Mouse (Mus musculus) heart, postnatal 10 days (tissue): Measurements from ENCODE around the gene Samd14. TPM values are rescaled to one million over a fixed set of nuclear protein-coding genes. Genes with fewer than 3 reads are reported as not detected.

Source experiments
- DNase-seq, 2 experiments: peaks; one replicate each; pipeline ENCODE4 v3.0.0; 2021
- intact Hi-C: fragments of 180-260 bp; cut with DNase I; formaldehyde crosslinking; loops from one replicate; pipeline ENCODE4 v1.15.1; 2025
- total RNA-seq, 2 experiments: library from RNA; stranded (reverse); gene quantifications; 2 replicates each; pipeline ENCODE4 v1.2.3; 2021

Samd14 gene
- total RNA-seq, 2 experiments from 2014 or later = 4.1 to 5.9 TPM

DNA sequence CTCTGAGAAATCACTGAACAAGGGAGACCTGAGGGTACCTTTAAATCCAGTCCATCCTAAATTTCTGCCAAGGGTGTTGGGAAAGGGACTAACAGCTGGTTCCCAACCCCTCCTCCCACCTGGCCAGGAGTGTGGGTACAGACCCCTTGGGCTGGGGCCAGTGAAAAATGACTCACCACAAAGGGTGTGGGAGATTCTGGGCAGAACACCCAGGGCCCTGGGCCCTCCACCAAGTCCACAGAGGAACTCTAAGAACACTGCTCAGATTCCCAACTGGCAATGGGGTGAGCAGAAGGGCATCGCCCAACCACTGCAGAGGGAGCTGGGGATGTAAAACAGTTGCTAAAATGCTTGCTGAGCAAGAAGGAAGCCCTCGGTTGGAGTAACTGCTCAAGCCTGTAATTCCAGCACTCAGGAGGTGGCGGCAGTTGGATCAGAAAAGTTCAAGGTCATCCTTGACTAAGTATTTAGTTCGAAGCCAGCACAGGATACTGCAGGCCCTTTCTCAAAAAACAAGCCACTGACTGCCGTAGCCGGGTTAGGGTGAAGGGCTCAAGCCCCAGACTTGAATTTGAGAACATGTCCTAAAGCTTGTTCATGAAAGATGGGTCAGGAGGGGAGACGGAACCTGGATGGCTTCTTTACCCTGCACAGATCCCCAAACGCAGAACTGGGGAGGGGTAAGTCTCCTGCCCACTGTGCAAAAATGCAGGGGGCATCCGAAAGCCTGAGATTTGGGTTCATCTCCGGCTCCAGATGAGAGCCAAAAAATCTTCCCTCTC lies 20.7 kb upstream of the Samd14 start:
- DNase-seq = peak; percentile 54 to 67

GRCm38 (mm10) chr11:94989562-94990017 lies 20.1 kb upstream of the Samd14 start:
- peak; percentile 91 for DNase-seq
- intact Hi-C loops = loop anchor here (1.0 kb wide), 1 partner anchor 10 kb away; no protein-coding TSS in a partner anchor

More for the DNA sequence above, 20.7 kb upstream of the Samd14 start:
- intact Hi-C loops = loop anchor here (1.0 kb wide), 1 partner anchor 10 kb away; no protein-coding TSS in a partner anchor

GRCm38 (mm10) chr11:94990102-94990748 lies 19.5 kb upstream of the Samd14 start:
- no peak for DNase-seq
- intact Hi-C loops = no loop called here

GRCm38 (mm10) chr11:94990749-94991577 lies 18.7 kb upstream of the Samd14 start, which contains the start of gene Ppp1r9b:
TSS of gene Ppp1r9b (plus strand) at chr11:94991035.
- peak; percentile 96 for DNase-seq
- intact Hi-C loops = no loop called here

DNA sequence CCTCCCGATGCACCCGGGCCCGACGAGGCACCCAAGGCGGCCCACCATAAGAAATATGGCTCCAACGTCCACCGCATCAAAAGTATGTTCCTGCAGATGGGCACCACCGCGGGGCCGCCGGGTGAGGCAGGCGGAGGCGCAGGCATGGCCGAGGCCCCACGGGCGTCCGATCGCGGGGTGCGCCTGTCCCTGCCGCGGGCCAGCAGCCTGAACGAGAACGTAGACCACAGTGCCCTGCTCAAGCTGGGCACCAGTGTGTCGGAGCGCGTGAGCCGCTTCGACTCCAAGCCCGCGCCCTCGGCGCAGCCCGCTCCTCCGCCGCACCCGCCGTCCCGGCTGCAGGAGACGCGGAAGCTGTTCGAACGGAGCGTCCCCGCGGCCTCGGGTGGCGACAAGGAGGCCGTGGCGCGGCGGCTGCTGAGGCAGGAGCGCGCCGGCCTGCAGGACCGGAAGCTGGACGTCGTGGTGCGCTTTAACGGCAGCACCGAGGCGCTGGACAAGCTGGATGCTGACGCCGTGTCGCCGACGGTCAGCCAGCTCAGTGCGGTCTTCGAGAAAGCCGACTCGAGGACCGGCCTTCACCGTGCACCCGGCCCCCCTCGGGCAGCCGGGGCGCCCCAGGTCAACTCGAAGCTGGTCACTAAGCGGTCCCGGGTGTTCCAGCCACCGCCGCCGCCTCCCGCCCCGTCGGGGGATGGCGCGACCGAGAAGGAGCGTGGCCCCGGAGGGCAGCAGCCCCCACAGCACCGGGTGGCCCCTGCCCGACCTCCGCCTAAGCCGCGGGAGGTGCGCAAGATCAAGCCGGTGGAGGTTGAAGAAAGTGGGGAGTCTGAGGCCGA lies 17.8 kb upstream of the Samd14 start:
- peak; percentile 64 to 70 for DNase-seq
- intact Hi-C loops = no loop called here

DNA sequence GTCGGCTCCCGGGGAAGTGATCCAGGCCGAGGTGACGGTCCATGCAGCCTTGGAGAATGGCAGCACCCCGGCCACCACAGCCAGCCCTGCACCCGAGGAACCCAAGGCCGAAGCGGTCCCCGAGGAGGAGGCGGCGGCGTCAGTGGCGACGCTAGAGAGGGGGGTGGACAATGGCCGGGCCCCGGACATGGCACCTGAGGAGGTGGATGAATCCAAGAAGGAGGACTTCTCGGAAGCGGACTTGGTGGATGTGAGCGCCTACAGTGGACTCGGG lies 17.3 kb upstream of the Samd14 start:
- intact Hi-C loops = no loop called here

DNA sequence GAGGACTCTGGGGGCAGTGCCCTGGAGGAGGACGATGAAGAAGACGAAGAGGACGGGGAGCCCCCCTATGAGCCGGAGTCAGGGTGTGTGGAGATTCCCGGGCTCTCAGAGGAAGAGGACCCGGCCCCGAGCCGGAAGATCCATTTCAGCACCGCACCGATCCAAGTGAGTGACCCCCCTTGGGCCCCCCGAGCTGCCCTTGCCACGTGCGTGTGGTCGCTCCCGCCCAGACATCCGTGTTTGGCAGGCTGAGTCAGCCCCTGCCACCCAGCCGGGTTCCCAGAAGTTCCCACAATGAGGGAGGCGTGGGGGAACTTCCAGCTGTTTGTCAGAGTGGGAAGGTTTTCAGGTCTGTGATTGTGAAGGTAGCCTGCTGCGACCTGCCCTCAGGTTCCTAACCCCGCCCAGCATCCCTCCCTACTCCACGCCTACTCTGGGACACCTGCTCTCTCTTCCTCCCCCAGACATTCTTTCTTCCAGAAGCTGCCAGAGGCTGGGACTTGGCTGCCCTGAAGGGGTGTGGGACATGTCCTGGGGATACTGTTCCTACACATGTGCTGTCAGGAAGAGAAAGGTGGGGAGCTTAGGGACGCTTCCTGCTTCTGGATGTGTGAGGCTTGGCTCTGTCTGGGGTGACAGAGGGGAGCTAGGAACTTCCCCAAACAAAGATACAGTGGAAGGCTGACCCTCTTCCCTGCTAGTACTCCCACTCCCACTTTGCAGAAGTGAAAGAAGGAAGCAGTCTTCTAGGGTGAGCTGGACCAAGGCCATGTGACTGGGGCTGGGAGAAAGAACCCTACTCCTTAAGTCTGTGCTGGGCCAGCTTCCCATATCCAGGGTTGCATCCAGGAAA lies 16.7 kb upstream of the Samd14 start:
- intact Hi-C loops = no loop called here
- peak; percentile 64 to 67 for DNase-seq

More for the DNA sequence above, 17.3 kb upstream of the Samd14 start:
- DNase-seq = peak in 1 of 2 experiments; percentile 41

DNA sequence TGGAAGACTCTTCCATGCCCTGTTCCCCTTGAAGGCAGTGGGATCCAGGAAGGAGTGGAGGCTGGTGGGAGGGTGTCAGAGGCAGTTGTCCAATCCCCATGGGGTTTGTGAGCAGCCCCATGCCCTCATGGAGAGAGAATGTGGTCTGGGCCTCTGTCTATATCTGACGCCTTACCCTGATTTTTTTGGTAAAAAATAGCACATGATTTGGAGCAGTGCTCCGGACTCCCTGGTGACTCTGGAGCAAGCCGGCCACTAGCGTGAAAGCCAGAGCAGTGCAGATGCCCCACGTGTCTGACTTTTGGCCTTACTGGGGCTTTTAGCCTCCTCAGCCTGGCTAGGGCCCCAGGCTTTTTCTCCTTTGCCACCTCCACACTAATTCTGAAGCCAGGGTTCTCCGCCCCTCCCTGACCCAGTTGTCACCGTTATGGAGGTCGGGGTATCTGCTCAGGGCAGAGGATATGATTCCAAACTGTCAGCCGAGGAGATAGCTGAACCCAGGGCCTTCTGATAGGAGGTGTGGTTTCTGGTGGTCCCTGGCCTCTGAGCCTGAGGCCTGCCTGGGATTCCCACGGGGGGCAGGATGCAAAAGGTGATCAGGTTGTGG lies 15.4 kb upstream of the Samd14 start:
- DNase-seq = peak; percentile 53 to 69
- intact Hi-C loops = no loop called here

- DNase-seq = peak in 1 of 2 experiments; percentile 5
- intact Hi-C loops = no loop called here
Measured at GRCm38 (mm10) chr11:94994947-94995772, 14.5 kb upstream of the Samd14 start.

GRCm38 (mm10) chr11:94996101-94996500 lies 13.6 kb upstream of the Samd14 start:
- DNase-seq = no peak
- intact Hi-C loops = no loop called here

- no peak for DNase-seq
- intact Hi-C loops = no loop called here
Measured at GRCm38 (mm10) chr11:94996984-94997383, 12.7 kb upstream of the Samd14 start.

- intact Hi-C loops = no loop called here
- DNase-seq = no peak
Measured at GRCm38 (mm10) chr11:94997596-94997995, 12.1 kb upstream of the Samd14 start.

DNA sequence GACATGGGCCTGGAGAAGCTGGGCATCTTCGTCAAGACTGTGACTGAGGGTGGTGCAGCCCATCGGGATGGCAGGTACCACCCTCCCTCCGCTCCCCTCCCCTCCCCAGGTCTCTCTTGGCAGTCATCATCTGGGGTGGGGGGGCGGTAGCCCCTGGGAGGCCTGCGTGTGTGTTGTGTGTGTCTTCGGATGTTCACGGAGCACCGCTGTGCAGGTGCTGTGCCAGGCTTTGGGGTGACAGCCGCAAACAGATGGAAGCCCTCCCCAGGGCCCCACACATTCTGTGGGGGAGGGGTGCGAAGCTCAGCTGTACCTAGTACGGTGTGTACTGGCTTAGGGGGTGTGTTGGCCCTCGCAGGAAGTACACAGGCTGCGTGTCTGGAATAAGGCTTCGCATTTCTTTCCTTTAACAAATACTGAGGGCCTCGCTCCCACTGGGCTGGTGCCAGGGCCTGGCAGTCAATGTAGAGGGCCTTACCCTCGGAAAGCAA lies 11.6 kb upstream of the Samd14 start:
- DNase-seq = no peak
- intact Hi-C loops = no loop called here

- no peak for DNase-seq
- intact Hi-C loops = loop anchor here (2.0 kb wide), 1 partner anchor 61 kb away; no protein-coding TSS in a partner anchor
Measured at GRCm38 (mm10) chr11:95000128-95000527, 9.6 kb upstream of the Samd14 start.

- peak in 1 of 2 experiments; percentile 45 for DNase-seq
- intact Hi-C loops = loop anchor here (2.0 kb wide), 1 partner anchor 62 kb away; no protein-coding TSS in a partner anchor
Measured at GRCm38 (mm10) chr11:95000548-95000947, 9.1 kb upstream of the Samd14 start.

DNA sequence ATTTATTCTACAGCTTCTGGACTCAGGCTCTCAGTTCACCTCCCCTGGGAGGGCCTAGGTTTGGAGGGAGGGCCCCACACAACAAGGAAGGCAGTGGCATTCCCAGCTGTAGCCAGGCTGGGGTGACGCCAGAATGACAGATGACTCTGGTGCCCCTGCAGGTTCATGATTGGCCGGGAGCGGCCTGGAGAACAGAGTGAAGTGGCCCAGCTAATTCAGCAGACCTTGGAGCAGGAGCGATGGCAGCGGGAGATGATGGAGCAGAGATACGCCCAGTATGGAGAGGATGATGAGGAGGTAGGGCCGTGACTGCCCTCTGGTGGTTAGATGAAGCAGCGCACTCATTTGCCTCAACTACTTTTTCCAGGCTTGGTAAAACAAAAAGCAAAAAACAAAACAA lies 8.6 kb upstream of the Samd14 start:
- peak; percentile 73 to 80 for DNase-seq
- intact Hi-C loops = loop anchor here (1.0 to 2.0 kb wide), 2 partner anchors 22 to 62 kb away; no protein-coding TSS in a partner anchor

DNA sequence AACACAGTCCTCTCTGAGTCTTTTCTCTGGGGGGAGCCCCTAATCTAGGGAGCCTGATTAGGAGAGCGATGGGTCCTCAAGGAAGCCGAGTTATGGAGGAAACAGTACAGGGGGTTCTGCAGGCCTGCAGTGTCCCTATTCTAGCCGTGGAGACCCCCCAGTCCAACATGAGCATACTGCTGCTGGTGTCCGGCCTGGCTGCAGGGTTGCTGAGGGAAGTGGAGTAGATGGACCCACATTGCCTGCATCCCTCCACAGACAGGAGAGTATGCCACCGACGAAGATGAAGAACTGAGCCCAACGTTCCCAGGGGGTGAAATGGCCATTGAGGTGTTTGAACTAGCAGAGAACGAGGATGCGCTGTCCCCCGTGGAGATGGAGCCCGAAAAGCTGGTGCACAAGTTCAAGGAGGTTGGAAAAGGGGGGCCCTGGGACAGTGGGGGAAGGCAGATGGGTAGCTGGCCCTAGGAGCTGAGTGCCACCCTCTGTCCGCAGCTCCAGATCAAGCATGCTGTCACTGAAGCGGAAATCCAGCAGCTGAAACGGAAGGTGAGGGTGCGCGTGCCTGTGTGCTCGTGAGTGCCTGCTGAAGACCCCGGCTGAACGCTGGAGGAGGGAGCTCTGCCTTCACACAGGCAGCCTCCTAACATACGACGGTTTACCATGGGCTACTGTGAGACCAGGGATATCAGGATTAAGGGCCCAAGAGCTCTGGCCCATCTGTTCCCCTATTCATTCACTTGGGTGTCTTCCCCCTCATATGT lies 7.9 kb upstream of the Samd14 start:
- no peak for DNase-seq
- intact Hi-C loops = loop anchor here (1.0 to 2.0 kb wide), 2 partner anchors 22 to 63 kb away; no protein-coding TSS in a partner anchor
